Mouse (Mus musculus) left cerebral cortex, postnatal 14 days (tissue): Measurements from ENCODE around the gene Zfyve26. TPM values are rescaled to one million over a fixed set of nuclear protein-coding genes. Genes with fewer than 3 reads are reported as not detected.
"Not testable (repeated sequence)": the region's sequence is repeated elsewhere in the genome, so short reads cannot be mapped to it uniquely, and the experiment has no call there.

Source experiments
- DNase-seq, 2 experiments: peaks; one replicate each; pipeline ENCODE4 v3.0.0; 2021 to 2022; ENCODE audit warnings: low spot score in 2 of 2, mixed read lengths in 1 of 2
- intact Hi-C: fragments of 180-260 bp; cut with DNase I; formaldehyde crosslinking; loops from one replicate; pipeline ENCODE4 v1.15.1; 2025
- total RNA-seq, 2 experiments: library from RNA; stranded (reverse); gene quantifications; 2 replicates each; pipeline ENCODE4 v1.2.3; 2021

Zfyve26 gene
- total RNA-seq, 2 experiments from 2014 or later: 23.3 to 27.6 TPM

DNA sequence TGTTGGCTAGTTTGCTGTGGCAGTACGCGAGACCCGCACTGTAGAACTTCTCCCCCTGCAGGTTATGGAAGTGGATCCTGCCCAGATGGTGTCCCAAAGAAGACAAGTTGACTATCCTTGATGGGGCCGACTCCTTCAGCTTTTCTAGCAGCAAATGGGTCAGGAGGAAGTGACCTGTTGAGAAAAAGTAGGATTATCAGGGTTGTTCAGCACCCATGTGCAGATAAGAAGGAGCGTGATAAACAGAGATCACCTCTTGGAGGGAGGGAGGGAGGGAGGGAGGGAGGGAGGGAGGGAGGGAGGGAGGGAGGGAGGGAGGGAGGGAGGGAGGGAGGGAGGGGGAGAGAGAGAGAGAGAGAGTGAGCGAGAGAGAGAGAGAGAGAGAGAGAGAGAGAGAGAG, 110.9 kb downstream of the Zfyve26 start:
- intact Hi-C loops, DNase-seq: not testable (repeated sequence)

Other genes with a start within 250 kb of the Zfyve26 start
- gene Pigh, start 206.7 kb downstream of the Zfyve26 start, total RNA-seq: 1 to 10 TPM; 8.8 to 9.5 TPM
- 1 to 10 TPM; 6.1 to 6.7 TPM for gene Arg2, start 165.5 kb downstream of the Zfyve26 start, total RNA-seq
- 100 to 1,000 TPM; 190 to 192 TPM for gene Vti1b, start 123.6 kb downstream of the Zfyve26 start, total RNA-seq
- 10 to 100 TPM; 21.8 to 22.2 TPM for gene Rdh11, start 104.0 kb downstream of the Zfyve26 start, total RNA-seq
- 1 to 10 TPM in 1 of 2 experiments, under 1 TPM in 1; 0.94 to 1.2 TPM for gene Rdh12, start 87.4 kb downstream of the Zfyve26 start, total RNA-seq
- under 1 TPM in 1 of 2 experiments, not detected in 1; 0.17 TPM for gene Rad51b, start 978 bp upstream of the Zfyve26 start, total RNA-seq